Mouse (Mus musculus) neural tube, embryonic 12.5 days (tissue): ENCODE measurements around the gene Ganab. TPM values are rescaled to one million over a fixed set of nuclear protein-coding genes. Genes with fewer than 3 reads are reported as not detected.
A peak's percentile ranks its signal among the peaks of the same experiment; 100 is the strongest.

Experiments
- ATAC-seq: fragments of 200-750 bp; cut with Nextera tagmentation; 2 replicates; pipeline ENCODE4 v1.8.0; 2017; ENCODE audit warnings: low read depth, mild to moderate bottlenecking, moderate TSS enrichment, moderate library complexity; ENCODE audit not compliant: low FRiP score
- H3K27ac ChIP-seq: fragments of 300-500 bp; sonication (generic); 2 replicates; pipeline ENCODE4 v1.5.1; 2016
- H3K27me3 ChIP-seq: fragments of 300-500 bp; sonication (generic); replicated peaks from 2 replicates; pipeline ENCODE4 v1.6.1; 2016; ENCODE audit warnings: mild to moderate bottlenecking
- H3K36me3 ChIP-seq: fragments of 300-500 bp; sonication (generic); 2 replicates; pipeline ENCODE4 v1.6.1; 2016; ENCODE audit warnings: mild to moderate bottlenecking
- H3K4me1 ChIP-seq: fragments of 300-500 bp; sonication (generic); 2 replicates; pipeline ENCODE4 v1.6.1; 2016
- H3K4me2 ChIP-seq: fragments of 300-500 bp; sonication (generic); replicated peaks from 2 replicates; pipeline ENCODE4 v1.6.1; 2016; ENCODE audit warnings: mild to moderate bottlenecking
- H3K4me3 ChIP-seq: fragments of 300-500 bp; sonication (generic); 2 replicates; pipeline ENCODE4 v1.5.1; 2016
- H3K9ac ChIP-seq: fragments of 300-500 bp; sonication (generic); 2 replicates; pipeline ENCODE4 v1.6.1; 2016; ENCODE audit warnings: mild to moderate bottlenecking
- H3K9me3 ChIP-seq: fragments of 300-500 bp; sonication (generic); 2 replicates; pipeline ENCODE4 v1.6.1; 2016; ENCODE audit warnings: mild to moderate bottlenecking
- WGBS: fragments of 180-500 bp; shearing (Covaris S2); methylation state at CpG from one replicate; pipeline ENCODE4 v1.1.7; 2016; 5-methylcytosine and 5-hydroxymethylcytosine counted together
- microRNA-seq: library from miRNA; unstranded; fragments of <30 nt; microRNA quantifications from one replicate; pipeline ENCODE4, GENCODE M21; 2017
- polyA plus RNA-seq: library from polyadenylated mRNA; unstranded; fragments of >200 nt; fragmentation: Nextera tagmentation; extraction: Ambion mirVana; gene quantifications from 2 replicates; pipeline ENCODE4 v1.2.1, GENCODE M21; 2016

The Ganab gene
- polyA plus RNA-seq, 1 experiment from 2014 or later = 119 TPM

GRCm38 (mm10) chr19:8954171-8954570, 56.3 kb downstream of the Ganab start:
- peak overlapping the region; percentile 87 for H3K4me3 ChIP-seq
- no peaks in the 10 kb centered on the region for H3K9me3 ChIP-seq
- H3K9ac ChIP-seq = peak overlapping the region; percentile 69
- peaks cover 63% of the 10 kb centered on the region for H3K36me3 ChIP-seq
- 9% methylated on average over 9 of the region's 9 CpGs for WGBS
- H3K4me1 ChIP-seq = peaks cover 17% of the 10 kb centered on the region
- peak overlapping the region; percentile 87 for H3K4me2 ChIP-seq
- no peaks in the 10 kb centered on the region for H3K27me3 ChIP-seq
- H3K27ac ChIP-seq = no peak overlapping the region
- ATAC-seq = no peak

GRCm38 (mm10) chr19:8962256-8962655, 64.4 kb downstream of the Ganab start:
- ATAC-seq = no peak
- no peak overlapping the region for H3K4me2 ChIP-seq

GRCm38 (mm10) chr19:8965075-8965474, 67.2 kb downstream of the Ganab start:
- H3K4me1 ChIP-seq = peaks cover 22% of the 10 kb centered on the region
- WGBS = 90% methylated on average over 11 of the region's 11 CpGs
- 0 out of 2 replicates have a peak overlapping the region, but pooled peaks have one; percentile 3 for H3K9ac ChIP-seq
- H3K27ac ChIP-seq = no peak overlapping the region
- H3K36me3 ChIP-seq = peaks cover 68% of the 10 kb centered on the region
- no peak overlapping the region for H3K4me3 ChIP-seq
- no peaks in the 10 kb centered on the region for H3K27me3 ChIP-seq
- no peak for ATAC-seq
- no peak overlapping the region for H3K4me2 ChIP-seq
- H3K9me3 ChIP-seq = no peaks in the 10 kb centered on the region

More at GRCm38 (mm10) chr19:8962256-8962655, 64.4 kb downstream of the Ganab start:
- Histone ChIP-seq H3K9ac (no peak overlapping the region), H3K36me3 (peaks cover 79% of the 10 kb centered on the region), H3K27me3 (no peaks in the 10 kb centered on the region), H3K4me3 (no peak overlapping the region), H3K4me1 (peaks cover 11% of the 10 kb centered on the region), H3K27ac (no peak overlapping the region), H3K9me3 (no peaks in the 10 kb centered on the region)
- WGBS = 84% methylated on average over 2 of the region's 2 CpGs

- Histone ChIP-seq H3K4me3 (peak overlapping the region; percentile 68; the same call in 1 of the 2 replicates), H3K27ac (no peak overlapping the region), H3K4me2 (peak overlapping the region; percentile 88), H3K36me3 (peaks cover 69% of the 10 kb centered on the region), H3K4me1 (peaks cover 22% of the 10 kb centered on the region), H3K9me3 (no peaks in the 10 kb centered on the region), H3K27me3 (no peaks in the 10 kb centered on the region), H3K9ac (peak overlapping the region; percentile 55; the same call in 1 of the 2 replicates)
- WGBS = 84% methylated on average over 8 of the region's 8 CpGs
- no peak for ATAC-seq
Observed at GRCm38 (mm10) chr19:8965771-8966170, 67.9 kb downstream of the Ganab start.

GRCm38 (mm10) chr19:8966198-8966589, 68.3 kb downstream of the Ganab start:
- Histone ChIP-seq H3K4me3 (peak overlapping the region; percentile 68), H3K36me3 (peaks cover 72% of the 10 kb centered on the region), H3K4me2 (peak overlapping the region; percentile 88), H3K4me1 (peaks cover 22% of the 10 kb centered on the region), H3K27ac (peak overlapping the region; percentile 64), H3K27me3 (no peaks in the 10 kb centered on the region), H3K9me3 (no peaks in the 10 kb centered on the region), H3K9ac (peak overlapping the region; percentile 55)
- WGBS = 47% methylated on average over 5 of the region's 5 CpGs
- ATAC-seq = no peak

Small RNA genes lying within 50 kb of the gene (microRNA-seq; reads per million reads assigned to microRNA genes)
- not detected for gene Mir5136

Other genes starting within 250 kb of the Ganab start
- gene Chrm1, start 234.3 kb upstream of the Ganab start, polyA plus RNA-seq = 0.17 and 0.20 TPM in 2 replicates
- gene Slc3a2, start 174.7 kb upstream of the Ganab start, polyA plus RNA-seq = 144 and 147 TPM in 2 replicates
- 83.5 and 85.1 TPM in 2 replicates for gene Wdr74, start 162.2 kb upstream of the Ganab start, polyA plus RNA-seq
- 2.3 and 3.6 TPM in 2 replicates for gene 1700092M07Rik, start 157.4 kb upstream of the Ganab start, polyA plus RNA-seq
- 129 TPM in 2 replicates for gene Stx5a, start 156.7 kb upstream of the Ganab start, polyA plus RNA-seq
- 186 and 216 TPM in 2 replicates for gene Nxf1, start 141.0 kb upstream of the Ganab start, polyA plus RNA-seq
- 199 and 210 TPM in 2 replicates for gene Tmem223, start 127.1 kb upstream of the Ganab start, polyA plus RNA-seq
- gene Tmem179b, start 123.6 kb upstream of the Ganab start, polyA plus RNA-seq = 37.2 and 39.0 TPM in 2 replicates
- 29.9 and 34.4 TPM in 2 replicates for gene Taf6l, start 111.7 kb upstream of the Ganab start, polyA plus RNA-seq
- 152 and 158 TPM in 2 replicates for gene Polr2g, start 99.5 kb upstream of the Ganab start, polyA plus RNA-seq
- 7.2 and 7.5 TPM in 2 replicates for gene Zbtb3, start 95.5 kb upstream of the Ganab start, polyA plus RNA-seq
- 55.2 and 57.7 TPM in 2 replicates for gene Ttc9c, start 78.7 kb upstream of the Ganab start, polyA plus RNA-seq
- gene Hnrnpul2, start 78.1 kb upstream of the Ganab start, polyA plus RNA-seq = 5.7 and 7.5 TPM in 2 replicates
- gene AC129217.1, start 68.3 kb upstream of the Ganab start, polyA plus RNA-seq = 0.45 TPM in 1 of 2 replicates, not detected in the other
- 66.1 and 68.5 TPM in 2 replicates for gene Bscl2, start 60.6 kb upstream of the Ganab start, polyA plus RNA-seq
- 203 and 211 TPM in 2 replicates for gene Gng3, start 58.9 kb upstream of the Ganab start, polyA plus RNA-seq
- gene Lrrn4cl, start 47.3 kb upstream of the Ganab start, polyA plus RNA-seq = 0.47 and 0.56 TPM in 2 replicates
- 186 and 193 TPM in 2 replicates for gene Ubxn1, start 26.6 kb upstream of the Ganab start, polyA plus RNA-seq
- gene Uqcc3, start 17.1 kb upstream of the Ganab start, polyA plus RNA-seq = 62.2 and 66.0 TPM in 2 replicates
- gene Lbhd1, start 14.3 kb upstream of the Ganab start, polyA plus RNA-seq = 63.3 and 89.5 TPM in 2 replicates
- gene Gm49403, start 14.1 kb upstream of the Ganab start, polyA plus RNA-seq = not detected in 2 replicates
- gene 1810009A15Rik, start 9.2 kb upstream of the Ganab start, polyA plus RNA-seq = 82.0 and 98.5 TPM in 2 replicates
- not detected in 2 replicates for gene Gm49416, start 9.1 kb upstream of the Ganab start, polyA plus RNA-seq
- gene Ints5, start 5.1 kb upstream of the Ganab start, polyA plus RNA-seq = 43.6 and 47.3 TPM in 2 replicates
- gene B3gat3, start 22.3 kb downstream of the Ganab start, polyA plus RNA-seq = 84.2 and 91.5 TPM in 2 replicates
- gene Rom1, start 31.3 kb downstream of the Ganab start, polyA plus RNA-seq = 2.1 and 2.3 TPM in 2 replicates
- gene Eml3, start 31.5 kb downstream of the Ganab start, polyA plus RNA-seq = 14.1 and 14.3 TPM in 2 replicates
- gene Mta2, start 43.8 kb downstream of the Ganab start, polyA plus RNA-seq = 175 and 177 TPM in 2 replicates
- 32.5 and 34.6 TPM in 2 replicates for gene Tut1, start 55.8 kb downstream of the Ganab start, polyA plus RNA-seq
- 360 and 361 TPM in 2 replicates for gene Eef1g, start 69.0 kb downstream of the Ganab start, polyA plus RNA-seq
- 5.0 and 6.3 TPM in 2 replicates for gene Ahnak, start 91.2 kb downstream of the Ganab start, polyA plus RNA-seq
- gene Scgb1a1, start 189.9 kb downstream of the Ganab start, polyA plus RNA-seq = not detected in 2 replicates
- 15.9 and 16.5 TPM in 2 replicates for gene Asrgl1, start 237.6 kb downstream of the Ganab start, polyA plus RNA-seq